Mouse (Mus musculus) activated CD4-positive, CD25-positive, alpha-beta regulatory T cell, adult 4 months (primary cell): ENCODE measurements around the gene Cep41. TPM values are rescaled to one million over a fixed set of nuclear protein-coding genes. Genes with fewer than 3 reads are reported as not detected.

Experiments used
- ATAC-seq: one replicate; pipeline ENCODE4 v1.8.0; 2017
- polyA plus RNA-seq, 2 experiments: library from polyadenylated mRNA; unstranded; fragments of 100-300 nt; shearing (Covaris generic); gene quantifications; one replicate each; pipeline ENCODE4 v1.2.1; 2017

The Cep41 gene
- polyA plus RNA-seq, 2 experiments from 2014 or later = 7.4 to 7.7 TPM

- no peak for ATAC-seq
Observed at GRCm38 (mm10) chr6:30710371-30711364, 17.1 kb upstream of the Cep41 start.

GRCm38 (mm10) chr6:30709115-30709514 is 15.6 kb upstream of the Cep41 start:
- no peak for ATAC-seq

GRCm38 (mm10) chr6:30703977-30704602 is 10.5 kb upstream of the Cep41 start:
- ATAC-seq = no peak

- no peak for ATAC-seq
Observed at GRCm38 (mm10) chr6:30703476-30703875, 9.9 kb upstream of the Cep41 start.

- no peak for ATAC-seq
Observed at GRCm38 (mm10) chr6:30702881-30703280, 9.3 kb upstream of the Cep41 start.

- no peak for ATAC-seq
Observed at GRCm38 (mm10) chr6:30700182-30700581, 6.6 kb upstream of the Cep41 start.

GRCm38 (mm10) chr6:30698036-30698435 is 4.5 kb upstream of the Cep41 start:
- ATAC-seq = no peak

GRCm38 (mm10) chr6:30697464-30697863 is 3.9 kb upstream of the Cep41 start:
- no peak for ATAC-seq

GRCm38 (mm10) chr6:30695124-30695523 is 1.6 kb upstream of the Cep41 start:
- no peak for ATAC-seq

- no peak for ATAC-seq
Observed at GRCm38 (mm10) chr6:30694209-30694608, 660 bp upstream of the Cep41 start.

GRCm38 (mm10) chr6:30692826-30693225 is 723 bp downstream of the Cep41 start:
- ATAC-seq = no peak

GRCm38 (mm10) chr6:30687198-30687597 is 6.4 kb downstream of the Cep41 start:
- no peak for ATAC-seq

GRCm38 (mm10) chr6:30684570-30684969 is 9.0 kb downstream of the Cep41 start:
- ATAC-seq = no peak

- no peak for ATAC-seq
Observed at GRCm38 (mm10) chr6:30681935-30682900, 11.3 kb downstream of the Cep41 start.

GRCm38 (mm10) chr6:30680442-30680841 is 13.1 kb downstream of the Cep41 start:
- ATAC-seq = no peak

GRCm38 (mm10) chr6:30679567-30679966 is 14.0 kb downstream of the Cep41 start:
- ATAC-seq = no peak

- no peak for ATAC-seq
Observed at GRCm38 (mm10) chr6:30678482-30678881, 15.1 kb downstream of the Cep41 start.

GRCm38 (mm10) chr6:30677591-30677990 is 16.0 kb downstream of the Cep41 start:
- ATAC-seq = no peak

GRCm38 (mm10) chr6:30676506-30676905 is 17.0 kb downstream of the Cep41 start:
- ATAC-seq = no peak

- ATAC-seq = no peak
Observed at GRCm38 (mm10) chr6:30675281-30675771, 18.2 kb downstream of the Cep41 start.

GRCm38 (mm10) chr6:30674714-30675280 is 18.8 kb downstream of the Cep41 start:
- no peak for ATAC-seq
